Mouse (Mus musculus) B cell, adult 67 days (primary cell): ENCODE results near the gene Vmn1r129. TPM values are rescaled to one million over a fixed set of nuclear protein-coding genes. Genes with fewer than 3 reads are reported as not detected.

Source experiments
- total RNA-seq, 2 experiments: library from RNA; stranded (reverse); gene quantifications; 4 replicates each; pipeline ENCODE4 v1.2.4; 2023

Gene Vmn1r129
- total RNA-seq = not detected

GRCm38 (mm10) chr7:21361191-21361590 lies at the start of gene Vmn1r129:
Gene Vmn1r129 (minus strand): TSS chr7:21361291.

GRCm38 (mm10) chr7:21349073-21349472 lies 12.0 kb downstream of the Vmn1r129 start, which contains the start of gene Vmn1r128:
Gene Vmn1r128 (plus strand): TSS chr7:21349373.

GRCm38 (mm10) chr7:21319761-21320160 lies 41.3 kb downstream of the Vmn1r129 start, which contains the start of gene Vmn1r127:
Gene Vmn1r127 (minus strand): TSS chr7:21319861.

Other genes starting within 250 kb of the Vmn1r129 start
- not detected for gene Vmn1r122, start 227.2 kb downstream of the Vmn1r129 start, total RNA-seq
- gene Vmn1r123, start 199.1 kb downstream of the Vmn1r129 start, total RNA-seq = not detected
- gene Gm5157, start 170.9 kb downstream of the Vmn1r129 start, total RNA-seq = not detected
- not detected for gene Vmn1r124, start 100.7 kb downstream of the Vmn1r129 start, total RNA-seq
- gene Vmn1r125, start 89.1 kb downstream of the Vmn1r129 start, total RNA-seq = not detected
- gene Vmn1r126, start 59.8 kb downstream of the Vmn1r129 start, total RNA-seq = not detected
- gene Vmn1r127, start 41.4 kb downstream of the Vmn1r129 start, total RNA-seq = not detected
- not detected for gene Vmn1r128, start 11.9 kb downstream of the Vmn1r129 start, total RNA-seq
- not detected for gene Gm6882, start 71.5 kb upstream of the Vmn1r129 start, total RNA-seq
- gene Vmn1r130, start 150.5 kb upstream of the Vmn1r129 start, total RNA-seq = not detected
- gene Vmn1r131, start 184.8 kb upstream of the Vmn1r129 start, total RNA-seq = not detected